Mouse (Mus musculus) midbrain, embryonic 11.5 days (tissue): ENCODE data around the gene Naga. TPM values are rescaled to one million over a fixed set of nuclear protein-coding genes. Genes with fewer than 3 reads are reported as not detected.
A peak's percentile ranks its signal among the peaks of the same experiment; 100 is the strongest.

Source experiments
- ATAC-seq: fragments of 200-750 bp; cut with Nextera tagmentation; 2 replicates; pipeline ENCODE4 v1.8.0; 2017; ENCODE audit warnings: moderate TSS enrichment, moderate library complexity; ENCODE audit not compliant: low FRiP score
- DNase-seq: peaks from one replicate; pipeline ENCODE4 v3.0.0; 2015; ENCODE audit warnings: low spot score; ENCODE audit errors: missing footprints
- H3K27ac ChIP-seq: fragments of 300-500 bp; sonication (generic); 2 replicates; pipeline ENCODE4 v1.5.1; 2014; ENCODE audit warnings: low read depth, low read length
- H3K27me3 ChIP-seq: fragments of 300-500 bp; sonication (generic); 2 replicates; pipeline ENCODE4 v1.6.1; 2014; ENCODE audit warnings: mild to moderate bottlenecking, low read length, moderate library complexity, mixed read lengths; ENCODE audit not compliant: control insufficient read depth, insufficient read depth
- H3K36me3 ChIP-seq: fragments of 300-500 bp; sonication (generic); 2 replicates; pipeline ENCODE4 v1.6.1; 2014; ENCODE audit warnings: mild to moderate bottlenecking, low read length, moderate library complexity, mixed read lengths; ENCODE audit not compliant: control insufficient read depth, insufficient read depth
- H3K4me1 ChIP-seq: fragments of 300-500 bp; sonication (generic); 2 replicates; pipeline ENCODE4 v1.6.1; 2014; ENCODE audit warnings: low read length; ENCODE audit not compliant: control insufficient read depth, insufficient read depth
- H3K4me2 ChIP-seq: fragments of 300-500 bp; sonication (generic); 2 replicates; pipeline ENCODE4 v1.6.1; 2014; ENCODE audit warnings: mild to moderate bottlenecking, moderate library complexity
- H3K4me3 ChIP-seq: fragments of 300-500 bp; sonication (generic); 2 replicates; pipeline ENCODE4 v1.5.1; 2014; ENCODE audit warnings: low read depth, low read length
- H3K9ac ChIP-seq: fragments of 300-500 bp; sonication (generic); 2 replicates; pipeline ENCODE4 v1.6.1; 2014; ENCODE audit warnings: low read length
- H3K9me3 ChIP-seq: fragments of 300-500 bp; sonication (generic); 2 replicates; pipeline ENCODE4 v1.6.1; 2016; ENCODE audit warnings: low read length; ENCODE audit not compliant: control insufficient read depth
- WGBS: fragments of 180-500 bp; shearing (Covaris S2); extraction: QIAGEN DNeasy Blood & Tissue Kit; methylation state at CpG from one replicate; pipeline ENCODE4 v1.1.7; 2014; 5-methylcytosine and 5-hydroxymethylcytosine counted together
- polyA plus RNA-seq: library from polyadenylated mRNA; unstranded; fragments of >200 nt; fragmentation: Nextera tagmentation; extraction: Ambion mirVana; gene quantifications from 2 replicates; pipeline ENCODE4 v1.2.1, GENCODE M21; 2014

Naga gene
- polyA plus RNA-seq, 1 experiment from 2014 or later, result 20.6 TPM

DNA sequence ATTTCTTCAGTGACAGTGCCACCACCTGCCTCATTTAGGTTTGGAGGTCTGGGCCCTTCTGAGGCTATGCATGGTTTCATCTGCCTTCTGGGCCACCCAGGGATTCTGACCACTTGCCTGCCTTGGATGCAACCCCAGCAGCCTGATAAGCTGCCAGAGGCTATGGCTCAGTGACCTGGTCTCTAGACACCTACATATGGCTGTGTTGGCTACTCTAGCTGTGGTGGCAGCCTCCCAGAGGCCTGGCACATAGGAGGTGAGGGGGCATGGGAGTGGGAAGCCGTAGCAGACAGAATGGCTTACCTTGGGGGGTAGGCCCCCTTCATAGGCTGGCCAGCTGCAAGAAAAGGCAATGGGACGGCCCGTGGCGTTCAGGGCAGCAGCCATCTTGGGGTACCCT, 3.5 kb downstream of the Naga start:
- Histone ChIP-seq H3K4me1 (peaks cover 10% of the 10 kb centered on the region; the same call in 1 of the 2 replicates), H3K27ac (no peak overlapping the region), H3K27me3 (peaks cover 3% of the 10 kb centered on the region; the same call in 1 of the 2 replicates), H3K4me3 (no peak overlapping the region), H3K9ac (no peak overlapping the region), H3K36me3 (peaks cover 10% of the 10 kb centered on the region), H3K9me3 (no peaks in the 10 kb centered on the region), H3K4me2 (no peak overlapping the region)
- 96% methylated on average over 4 of the region's 4 CpGs for WGBS
- no peak for ATAC-seq
- DNase-seq, result no peak

DNA sequence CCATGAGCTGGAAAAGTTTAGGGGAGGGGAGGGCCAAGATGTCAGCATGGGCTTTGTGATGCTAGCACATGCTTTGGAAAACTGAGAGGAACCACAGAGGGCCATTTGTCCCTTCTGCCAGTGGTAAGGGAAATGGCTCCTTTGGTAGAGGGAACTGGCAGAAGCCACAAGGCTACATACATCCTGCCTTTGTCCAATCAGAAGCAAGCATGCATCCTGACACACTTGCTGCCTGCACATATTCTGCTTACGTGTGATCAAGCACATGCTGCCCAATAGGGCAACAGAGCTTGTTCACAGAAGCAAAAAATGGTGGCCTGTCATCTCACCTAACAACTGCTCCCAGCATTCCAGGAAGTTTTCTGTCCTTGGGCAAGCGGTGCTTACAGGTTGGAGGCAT, 13.3 kb downstream of the Naga start:
- Histone ChIP-seq H3K27me3 (no peaks in the 10 kb centered on the region), H3K36me3 (no peaks in the 10 kb centered on the region), H3K4me1 (no peaks in the 10 kb centered on the region; the same call in 1 of the 2 replicates), H3K4me3 (no peak overlapping the region), H3K4me2 (no peak overlapping the region), H3K9me3 (no peaks in the 10 kb centered on the region), H3K27ac (no peak overlapping the region), H3K9ac (no peak overlapping the region)
- no peak for ATAC-seq
- 79% methylated on average over 2 of the region's 2 CpGs for WGBS
- no peak for DNase-seq

DNA sequence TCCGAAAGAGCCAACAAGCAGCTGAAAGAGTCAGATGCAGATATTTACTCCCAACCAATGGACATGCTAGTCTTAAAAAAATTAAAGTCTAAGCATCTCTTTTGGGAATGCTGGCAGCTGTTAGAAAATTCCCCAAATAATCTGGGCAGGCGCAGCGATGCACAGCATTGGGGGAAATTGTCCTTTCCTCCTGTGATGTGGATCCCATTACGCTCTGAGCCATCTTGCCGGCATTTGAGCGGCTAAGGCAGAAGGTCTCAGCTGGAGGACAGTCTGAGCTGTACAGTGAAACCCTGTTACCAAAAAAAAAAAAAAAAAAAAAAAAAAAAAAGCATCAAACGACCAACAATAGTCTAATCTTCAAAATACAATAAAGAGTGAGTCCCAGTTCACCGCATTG, 16.5 kb downstream of the Naga start:
- Histone ChIP-seq H3K4me2 (no peak overlapping the region), H3K36me3 (no peaks in the 10 kb centered on the region), H3K4me1 (no peaks in the 10 kb centered on the region), H3K27me3 (no peaks in the 10 kb centered on the region), H3K9ac (no peak overlapping the region), H3K4me3 (no peak overlapping the region), H3K9me3 (no peaks in the 10 kb centered on the region), H3K27ac (no peak overlapping the region)
- no peak for DNase-seq
- WGBS, result 77% methylated on average over 8 of the region's 8 CpGs
- ATAC-seq, result no peak

GRCm38 (mm10) chr15:82319613-82320012, 19.1 kb downstream of the Naga start:
- H3K4me1 ChIP-seq, result no peaks in the 10 kb centered on the region
- H3K9ac ChIP-seq, result no peak overlapping the region
- H3K36me3 ChIP-seq, result no peaks in the 10 kb centered on the region
- no peak overlapping the region for H3K27ac ChIP-seq
- H3K27me3 ChIP-seq, result no peaks in the 10 kb centered on the region
- no peak overlapping the region for H3K4me3 ChIP-seq
- no peaks in the 10 kb centered on the region for H3K9me3 ChIP-seq
- no peak for DNase-seq
- WGBS, result 86% methylated on average over 1 of the region's 1 CpGs
- no peak for ATAC-seq
- H3K4me2 ChIP-seq, result no peak overlapping the region

GRCm38 (mm10) chr15:82317839-82318238, 20.9 kb downstream of the Naga start:
- Histone ChIP-seq H3K9me3 (no peaks in the 10 kb centered on the region), H3K27me3 (no peaks in the 10 kb centered on the region), H3K9ac (no peak overlapping the region), H3K36me3 (no peaks in the 10 kb centered on the region), H3K4me2 (no peak overlapping the region), H3K27ac (no peak overlapping the region), H3K4me3 (no peak overlapping the region), H3K4me1 (no peaks in the 10 kb centered on the region)
- DNase-seq (no peak), ATAC-seq (no peak)
- 82% methylated on average over 6 of the region's 6 CpGs for WGBS

GRCm38 (mm10) chr15:82308416-82308815, 30.3 kb downstream of the Naga start:
- no peak overlapping the region for H3K4me3 ChIP-seq
- H3K9me3 ChIP-seq, result no peaks in the 10 kb centered on the region
- no peak overlapping the region for H3K27ac ChIP-seq
- H3K9ac ChIP-seq, result no peak overlapping the region
- WGBS, result 83% methylated on average over 3 of the region's 3 CpGs
- no peaks in the 10 kb centered on the region for H3K36me3 ChIP-seq
- DNase-seq, result no peak
- H3K4me2 ChIP-seq, result no peak overlapping the region
- no peak for ATAC-seq
- H3K4me1 ChIP-seq, result no peaks in the 10 kb centered on the region
- no peaks in the 10 kb centered on the region for H3K27me3 ChIP-seq

- DNase-seq (no peak), ATAC-seq (peak; percentile 35; the same call in 1 of the 2 replicates)
- no peaks in the 10 kb centered on the region for H3K36me3 ChIP-seq
- no peaks in the 10 kb centered on the region for H3K9me3 ChIP-seq
- H3K27me3 ChIP-seq, result no peaks in the 10 kb centered on the region
- no peaks in the 10 kb centered on the region for H3K4me1 ChIP-seq
- H3K27ac ChIP-seq, result no peak overlapping the region
- 70% methylated on average over 3 of the region's 3 CpGs for WGBS
- H3K9ac ChIP-seq, result no peak overlapping the region
- H3K4me3 ChIP-seq, result no peak overlapping the region
- H3K4me2 ChIP-seq, result no peak overlapping the region
Observed at GRCm38 (mm10) chr15:82307107-82307506, 31.6 kb downstream of the Naga start.

GRCm38 (mm10) chr15:82298764-82299561, 39.8 kb downstream of the Naga start, which contains the start of gene Wbp2nl:
Wbp2nl (plus strand) TSS chr15:82298954.
- WGBS, result 64% methylated on average over 39 of the region's 39 CpGs
- Histone ChIP-seq H3K9me3 (no peaks in the 10 kb centered on the region), H3K27me3 (no peaks in the 10 kb centered on the region), H3K27ac (no peak within 1 kb of the TSS), H3K4me1 (peaks cover 6% of the 10 kb centered on the region; the same call in 1 of the 2 replicates), H3K4me3 (no peak within 1 kb of the TSS), H3K36me3 (no peaks in the 10 kb centered on the region), H3K4me2 (no peak within 1 kb of the TSS), H3K9ac (no peak within 1 kb of the TSS)
- ATAC-seq, result no peak
- DNase-seq, result peak; percentile 80

DNA sequence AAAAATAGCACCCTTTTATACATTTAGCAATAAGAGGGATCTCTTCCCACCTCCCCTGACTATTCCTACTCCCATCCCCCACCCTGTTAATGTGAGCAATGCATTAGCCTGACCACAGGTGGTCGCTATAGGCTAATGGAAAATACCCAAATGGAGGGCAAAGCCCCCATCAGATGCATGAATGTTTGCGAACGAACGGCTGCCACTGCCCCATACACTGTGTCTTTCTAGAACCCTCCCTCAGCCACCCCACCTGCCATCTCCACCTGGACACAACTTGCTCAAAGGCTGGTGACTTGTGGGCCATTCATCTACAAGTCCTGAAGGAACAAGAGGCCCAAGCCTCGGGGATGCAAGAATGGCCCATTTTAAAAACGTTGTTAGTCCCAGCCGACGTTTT, 44.7 kb downstream of the Naga start:
- Histone ChIP-seq H3K4me1 (peaks cover 22% of the 10 kb centered on the region), H3K4me3 (no peak overlapping the region), H3K9me3 (no peaks in the 10 kb centered on the region), H3K27ac (no peak overlapping the region), H3K27me3 (no peaks in the 10 kb centered on the region), H3K9ac (no peak overlapping the region), H3K36me3 (peaks cover 13% of the 10 kb centered on the region), H3K4me2 (no peak overlapping the region)
- DNase-seq, result peak; percentile 87
- WGBS, result 54% methylated on average over 8 of the region's 8 CpGs
- ATAC-seq, result no peak; the same call in 1 of the 2 replicates
